Mouse (Mus musculus) ovary, adult 10 weeks (tissue): ENCODE measurements around the gene Aox1. TPM values are rescaled to one million over a fixed set of nuclear protein-coding genes. Genes with fewer than 3 reads are reported as not detected.

ENCODE experiments used
- polyA plus RNA-seq: library from polyadenylated mRNA; stranded (reverse); fragments of 350-450 nt; fragmentation: Illumina TruSeq; extraction: RNeasy Lipid Tissue Mini Kit (QIAGEN cat#74804); gene quantifications from one replicate; pipeline ENCODE4 v1.2.3, GENCODE M21; 2014

Aox1 gene
- polyA plus RNA-seq = 8.1 TPM

GRCm38 (mm10) chr1:58029636-58030117, at the start of gene Aox1:
Aox1 (plus strand) TSS chr1:58029931.

GRCm38 (mm10) chr1:57995432-57996132, 34.1 kb upstream of the Aox1 start, which contains the start of gene Sgo2a:
Sgo2a (plus strand) TSS chr1:57995971.

GRCm38 (mm10) chr1:58018856-58019255, 10.9 kb upstream of the Aox1 start, which contains the start of gene Kctd18:
Kctd18 (minus strand) TSS chr1:58018956.

GRCm38 (mm10) chr1:58112880-58113279, 83.1 kb downstream of the Aox1 start, which contains the start of gene Aox3:
Aox3 (plus strand) TSS chr1:58113130.

Other genes starting within 250 kb of the Aox1 start
- gene Sgo2a, start 34.0 kb upstream of the Aox1 start, polyA plus RNA-seq = 33.2 TPM
- gene Kctd18, start 11.0 kb upstream of the Aox1 start, polyA plus RNA-seq = 26.1 TPM
- gene Aox3, start 83.2 kb downstream of the Aox1 start, polyA plus RNA-seq = 14.8 TPM
- 1.7 TPM for gene Aox4, start 180.5 kb downstream of the Aox1 start, polyA plus RNA-seq
- gene Aox2, start 248.4 kb downstream of the Aox1 start, polyA plus RNA-seq = 0.94 TPM